Mouse (Mus musculus) liver, postnatal 0 days (tissue): ENCODE measurements around the gene Olfr1419.
"Not testable (repeated sequence)": the region's sequence is repeated elsewhere in the genome, so short reads cannot be mapped to it uniquely, and the experiment has no call there.

Source experiments
- CTCF ChIP-seq: sonication (generic); IDR thresholded peaks from 2 replicates; pipeline ENCODE4 v1.5.1; 2016; ENCODE audit warnings: antibody characterized with exemption, low read depth
- EP300 ChIP-seq: IDR thresholded peaks from 2 replicates; pipeline ENCODE4 v1.6.1; 2016; ENCODE audit warnings: antibody characterized with exemption, low read depth, mild to moderate bottlenecking

GRCm38 (mm10) chr19:11922515-11922914 is 47.6 kb upstream of the Olfr1419 start:
- TF ChIP-seq CTCF, EP300: not testable (repeated sequence)
